Mouse (Mus musculus) retina, embryonic 14.5 days (tissue): ENCODE results near the gene Mapk8ip2.
A peak's percentile ranks its signal among the peaks of the same experiment; 100 is the strongest.

Source experiments
- DNase-seq: peaks from one replicate; pipeline ENCODE4 v3.0.0-alpha.2; 2015; ENCODE audit warnings: low spot score

Gene Mapk8ip2

GRCm38 (mm10) chr15:89452906-89453864 is 528 bp upstream of the Mapk8ip2 start:
- DNase-seq, result peak; percentile 74

GRCm38 (mm10) chr15:89454857-89455256 is 1.1 kb downstream of the Mapk8ip2 start:
- no peak for DNase-seq

DNA sequence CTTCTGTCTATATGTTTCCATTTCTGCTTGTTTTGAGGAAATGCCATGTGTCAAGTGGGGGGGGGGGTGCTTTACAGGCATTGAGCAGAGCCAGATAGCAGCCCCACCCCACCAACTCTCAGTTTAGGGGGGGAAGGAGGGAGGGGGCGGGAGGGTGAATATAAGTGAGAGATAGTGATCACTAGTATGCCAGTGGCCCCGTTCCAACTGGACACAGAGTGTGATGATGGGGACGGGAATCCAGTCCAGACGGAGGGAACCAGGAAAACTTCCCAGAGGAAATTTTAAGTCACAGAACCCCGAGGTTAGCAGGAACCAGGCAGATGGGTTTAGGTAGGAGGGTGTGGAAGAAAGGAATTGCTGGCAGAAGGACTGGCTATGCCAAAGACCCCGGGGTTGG is 1.9 kb downstream of the Mapk8ip2 start:
- DNase-seq, result no peak

GRCm38 (mm10) chr15:89458942-89459341 is 5.2 kb downstream of the Mapk8ip2 start:
- no peak for DNase-seq

GRCm38 (mm10) chr15:89459821-89460220 is 6.1 kb downstream of the Mapk8ip2 start:
- DNase-seq, result no peak

DNA sequence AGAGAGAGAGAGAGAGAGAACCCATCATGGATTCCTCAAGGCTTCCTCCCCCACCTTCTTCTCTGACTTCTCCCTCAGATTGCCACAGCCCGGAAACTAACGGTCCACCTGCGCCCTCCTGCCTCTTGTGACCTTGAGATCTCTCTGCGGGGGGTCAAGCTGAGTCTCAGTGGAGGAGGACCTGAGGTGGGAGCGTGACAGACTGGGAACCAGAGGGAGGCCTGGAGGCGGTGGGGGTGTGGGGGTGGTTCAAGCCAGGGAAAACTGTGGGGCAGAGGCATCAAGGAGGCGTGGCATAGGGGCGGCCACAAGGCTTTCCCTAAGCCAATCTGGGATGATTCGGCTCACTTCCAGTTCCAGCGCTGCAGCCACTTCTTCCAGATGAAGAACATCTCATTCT is 6.6 kb downstream of the Mapk8ip2 start:
- DNase-seq, result no peak

GRCm38 (mm10) chr15:89461321-89461720 is 7.6 kb downstream of the Mapk8ip2 start:
- no peak for DNase-seq

DNA sequence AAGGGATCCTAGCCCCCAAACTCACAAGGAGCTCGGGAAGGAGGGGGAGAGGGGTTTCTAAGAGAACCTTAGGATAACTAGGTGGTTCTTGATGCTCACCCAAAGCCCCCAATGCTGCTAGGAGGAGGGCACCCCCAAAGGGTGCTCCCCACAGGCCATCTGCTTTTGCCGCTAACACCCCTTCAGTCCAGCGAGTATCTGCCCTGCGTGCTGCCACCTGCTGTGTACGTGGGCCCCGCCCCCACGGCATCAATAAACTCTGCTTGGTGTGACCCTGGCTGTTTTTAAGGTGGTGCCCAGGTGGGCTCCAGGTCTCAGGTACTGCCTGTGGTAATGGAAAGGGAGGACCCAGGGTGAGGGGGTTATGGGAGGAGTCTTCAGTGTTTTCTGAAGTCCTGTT is 8.5 kb downstream of the Mapk8ip2 start:
- no peak for DNase-seq

- DNase-seq, result no peak
Measured at GRCm38 (mm10) chr15:89463334-89464235, 9.9 kb downstream of the Mapk8ip2 start.

DNA sequence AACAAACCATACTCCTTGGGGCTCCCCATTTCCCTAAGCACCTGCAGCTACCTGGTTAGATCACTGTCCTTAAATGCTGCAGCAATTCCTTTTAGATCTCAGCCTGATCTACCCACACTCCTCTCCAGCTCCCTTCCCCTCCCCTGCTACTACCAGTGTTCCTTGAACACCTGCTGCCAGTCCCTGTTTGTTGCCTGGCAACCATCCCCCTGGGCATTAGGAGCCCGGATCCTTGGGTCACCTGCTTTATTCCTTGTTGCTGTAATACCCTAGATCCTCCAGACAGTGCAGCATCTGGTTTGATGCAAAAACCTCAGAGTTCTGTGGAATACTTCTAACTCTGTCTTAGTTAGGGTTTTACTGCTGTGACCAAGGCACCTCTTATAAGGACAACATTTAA is 11.3 kb downstream of the Mapk8ip2 start:
- peak; percentile 56 for DNase-seq

DNA sequence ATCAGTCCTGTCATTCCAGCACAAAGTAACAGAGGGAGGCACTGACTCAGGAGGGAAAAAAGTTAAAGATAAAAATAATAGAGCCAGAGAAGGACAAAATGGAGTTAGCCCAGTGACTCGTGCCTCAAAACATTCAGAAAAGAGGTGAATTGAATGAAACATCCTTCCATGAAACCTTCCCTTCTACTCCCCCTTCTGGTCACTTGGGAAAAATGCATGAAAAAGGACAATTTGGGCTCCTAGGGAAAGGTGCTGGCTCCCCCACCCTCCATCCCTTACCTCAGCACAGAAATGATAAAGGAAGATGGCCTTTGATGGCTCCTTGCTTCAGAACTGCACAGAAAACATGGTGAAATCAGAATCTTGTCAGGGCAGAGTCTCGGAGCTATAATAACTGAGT is 14.9 kb downstream of the Mapk8ip2 start:
- DNase-seq, result peak; percentile 78

DNA sequence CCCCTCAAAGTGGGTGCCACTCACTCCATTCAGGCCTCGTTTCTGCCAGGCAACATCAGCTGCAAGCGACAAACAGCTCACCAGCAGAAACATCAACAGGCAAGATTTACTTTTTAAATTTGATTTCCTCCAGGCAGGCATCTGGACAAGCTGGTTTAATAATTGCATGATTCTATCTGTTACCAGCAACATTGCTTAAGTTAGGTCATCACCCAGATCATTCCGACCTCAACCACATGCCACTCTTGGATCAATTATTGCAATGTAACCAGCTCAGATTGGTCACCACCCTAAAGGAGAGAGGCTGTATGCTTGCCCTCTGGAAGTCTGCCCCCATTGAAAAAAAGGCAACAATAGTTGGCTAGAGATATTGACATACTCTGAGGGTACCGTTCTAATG is 17.8 kb downstream of the Mapk8ip2 start:
- DNase-seq, result no peak

- DNase-seq, result no peak
Measured at GRCm38 (mm10) chr15:89473370-89473769, 19.7 kb downstream of the Mapk8ip2 start.

DNA sequence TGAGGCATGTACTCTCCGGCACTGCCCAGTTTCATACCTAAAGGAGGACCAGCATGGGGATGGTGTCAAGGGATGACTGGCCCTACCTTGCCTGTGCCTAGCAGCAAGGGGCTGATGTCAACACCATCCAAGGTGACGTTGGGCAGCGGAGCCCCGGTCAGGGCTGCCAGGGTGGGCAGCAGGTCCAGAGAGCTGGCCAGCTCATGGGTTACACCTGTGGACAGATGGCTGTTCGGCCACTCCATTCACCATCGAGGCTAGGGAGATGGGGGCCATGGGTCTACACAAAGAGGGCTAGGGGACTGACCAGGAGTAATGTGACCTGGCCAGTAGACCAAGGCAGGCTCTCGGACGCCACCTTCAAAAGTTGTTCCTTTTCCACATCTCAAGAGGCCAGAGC is 20.2 kb downstream of the Mapk8ip2 start:
- no peak for DNase-seq

- DNase-seq, result no peak
Measured at GRCm38 (mm10) chr15:89474596-89475292, 21.0 kb downstream of the Mapk8ip2 start.

DNA sequence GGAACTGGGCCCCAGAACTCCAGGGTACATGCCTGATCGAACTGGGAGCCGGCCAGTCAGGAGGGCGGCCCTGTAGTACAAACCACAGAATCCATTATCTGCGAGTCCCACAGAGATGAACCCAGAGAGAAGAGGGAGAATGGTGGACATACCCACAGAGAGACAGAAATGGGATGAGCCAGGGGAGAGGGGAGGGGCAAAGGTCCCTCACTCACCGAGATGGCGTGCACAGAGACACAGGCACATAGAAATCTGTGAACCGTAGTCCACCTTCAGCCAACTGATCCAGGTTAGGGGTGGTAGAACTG is 21.5 kb downstream of the Mapk8ip2 start:
- DNase-seq, result no peak

GRCm38 (mm10) chr15:89475611-89476474 is 22.1 kb downstream of the Mapk8ip2 start:
- peak; percentile 91 for DNase-seq

DNA sequence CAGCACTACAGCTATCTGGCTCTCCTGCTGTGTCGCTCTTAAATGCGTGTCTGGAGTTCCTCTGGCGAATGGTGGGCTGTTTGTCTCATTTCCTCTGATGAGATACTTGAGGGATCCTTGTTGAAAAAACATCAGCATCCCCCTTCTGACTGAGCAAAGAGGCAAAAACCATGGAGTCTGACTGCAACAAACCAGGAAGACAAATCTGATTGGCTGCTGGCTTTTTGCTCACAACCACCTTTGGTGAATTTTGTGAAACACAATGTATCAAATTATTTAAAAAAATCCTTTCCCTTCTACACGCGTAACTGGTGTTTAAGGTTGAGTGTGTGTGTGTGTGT is 22.7 kb downstream of the Mapk8ip2 start:
- no peak for DNase-seq

DNA sequence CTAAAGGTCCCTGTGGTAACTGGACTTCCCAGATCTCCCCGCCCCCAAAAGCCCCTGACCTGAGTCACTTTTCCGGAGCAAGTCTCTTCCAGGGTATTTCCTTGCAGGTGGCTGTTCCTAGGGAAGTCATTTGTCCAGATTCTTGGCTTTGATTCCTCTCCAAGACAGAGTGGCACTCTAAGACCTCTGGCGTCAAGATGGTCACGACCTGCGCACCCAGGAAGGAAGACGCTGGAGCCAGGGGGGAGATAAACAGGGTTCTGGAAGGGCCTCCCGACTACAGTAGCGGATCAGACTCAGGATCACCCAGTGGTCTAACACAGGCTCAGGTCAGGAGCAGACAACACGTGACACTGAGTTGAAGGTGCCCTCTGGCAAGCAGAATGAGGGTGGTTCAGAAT is 23.4 kb downstream of the Mapk8ip2 start, which contains the start of gene Arsa:
TSS of gene Arsa (minus strand) at position 335 of the 401 bp plus-strand sequence.
- DNase-seq, result no peak

GRCm38 (mm10) chr15:89477806-89478205 is 24.1 kb downstream of the Mapk8ip2 start:
- DNase-seq, result no peak

DNA sequence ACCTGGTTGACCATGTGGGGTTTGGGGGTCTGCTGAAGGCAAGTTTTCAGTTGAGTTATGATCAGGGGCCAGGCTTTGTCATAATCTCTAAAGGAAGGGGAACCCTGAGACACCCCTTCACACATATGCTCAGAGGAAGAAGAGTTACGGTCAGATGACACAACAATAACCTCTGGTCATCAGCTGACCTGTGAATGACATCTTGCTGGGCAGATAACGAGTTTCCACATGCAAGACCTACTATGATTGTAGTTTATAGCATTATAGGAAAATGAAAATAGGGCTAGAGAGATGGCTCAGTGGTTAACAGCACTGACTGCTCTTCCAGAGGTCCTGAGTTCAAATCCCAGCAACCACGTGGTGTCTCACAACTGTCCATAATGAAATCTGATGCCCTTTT is 24.9 kb downstream of the Mapk8ip2 start:
- no peak for DNase-seq
